Mouse (Mus musculus): ENCODE results near the gene Dop1a. TPM values are rescaled to one million over a fixed set of nuclear protein-coding genes. Genes with fewer than 3 reads are reported as not detected.

Dop1a gene
- polyA plus RNA-seq, 1 experiment, result 2.9 TPM

DNA sequence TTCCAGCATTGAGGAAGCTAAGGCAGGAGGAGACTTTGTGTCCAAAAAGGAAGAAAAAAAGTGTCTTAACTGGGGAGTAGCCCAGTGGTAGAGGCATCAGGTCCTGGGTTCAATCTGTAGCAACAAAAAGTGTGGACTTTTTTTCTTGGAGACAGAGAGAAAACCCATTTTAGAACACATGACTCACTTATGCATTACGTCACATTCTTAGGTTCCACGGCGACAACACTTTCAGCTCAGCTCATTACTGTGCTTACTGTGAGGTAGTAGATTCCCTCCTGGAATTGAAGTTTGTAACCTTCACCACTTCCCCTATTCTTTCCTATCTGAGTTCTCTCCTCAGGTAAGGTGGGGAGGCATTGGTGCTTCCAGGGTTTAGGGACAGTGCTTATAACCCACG, 29.3 kb downstream of the Dop1a start:
- TF ChIP-seq FLI1 (IDR thresholded peaks at IDR 0.05; ENCODE audit: low read length) (no peak), GATA1 (IDR thresholded peaks at IDR 0.05; ENCODE audit: borderline replicate concordance, low read length) (no peak)
- Histone ChIP-seq H3K27me3 (replicated peaks) (no peaks in the 10 kb centered on the region), H3K4me1 (peaks cover 33% of the 10 kb centered on the region), H3K36me3 (replicated peaks; ENCODE audit: low read length) (peaks cover 66% of the 10 kb centered on the region), H3K9me3 (no peaks in the 10 kb centered on the region), H3K4me3 (replicated peaks) (no peak overlapping the region)

DNA sequence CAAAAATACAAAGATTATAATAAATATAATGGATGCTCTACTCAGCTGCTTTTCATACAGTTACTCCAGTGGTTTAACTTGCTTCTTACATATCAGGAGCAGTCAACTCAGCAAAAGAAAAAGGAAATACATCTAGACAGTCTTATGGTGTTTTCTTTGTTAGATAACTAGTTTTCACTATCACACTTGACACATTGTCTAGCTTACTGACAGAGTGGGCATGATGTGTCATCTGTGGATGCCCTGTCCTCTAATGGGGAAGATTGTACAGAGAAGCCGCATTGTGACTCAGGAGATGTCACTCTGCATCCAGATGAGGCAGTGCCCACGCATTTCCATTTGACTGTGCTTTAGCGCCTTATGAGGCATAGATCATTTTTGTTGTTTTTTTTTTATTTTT, 32.1 kb downstream of the Dop1a start:
- Histone ChIP-seq H3K4me1 (peaks cover 30% of the 10 kb centered on the region), H3K27me3 (replicated peaks) (no peaks in the 10 kb centered on the region), H3K36me3 (replicated peaks; ENCODE audit: low read length) (peaks cover 70% of the 10 kb centered on the region), H3K4me3 (replicated peaks) (peak overlapping the region; percentile 69), H3K9me3 (no peaks in the 10 kb centered on the region)
- TF ChIP-seq FLI1 (IDR thresholded peaks at IDR 0.05; ENCODE audit: low read length) (no peak), GATA1 (IDR thresholded peaks at IDR 0.05; ENCODE audit: borderline replicate concordance, low read length) (no peak; the same call in 2 of the 3 replicates)

DNA sequence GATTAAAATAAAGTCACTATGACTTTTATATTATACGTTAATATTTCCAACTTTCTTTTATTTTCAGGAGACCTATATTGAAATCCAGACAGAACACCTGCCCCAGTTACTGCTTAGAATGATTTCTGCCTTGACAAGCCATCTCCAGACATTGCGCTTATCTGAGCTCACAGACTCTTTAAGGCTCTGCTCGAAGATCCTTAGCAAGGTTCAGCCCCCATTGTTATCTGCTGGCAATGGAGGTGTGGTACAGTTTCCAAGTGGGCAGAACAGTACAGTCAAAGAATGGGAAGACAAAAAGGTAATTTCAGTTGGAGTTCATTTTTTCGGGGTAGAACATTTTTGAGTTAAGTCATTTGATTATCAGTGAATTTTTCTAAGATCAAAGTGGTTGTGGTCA, 40.5 kb downstream of the Dop1a start:
- TF ChIP-seq FLI1 (IDR thresholded peaks at IDR 0.05; ENCODE audit: low read length), result no peak
- no peak for TF ChIP-seq GATA1 (IDR thresholded peaks at IDR 0.05; ENCODE audit: borderline replicate concordance, low read length)
- H3K36me3 ChIP-seq (replicated peaks; ENCODE audit: low read length), result peaks cover 83% of the 10 kb centered on the region

DNA sequence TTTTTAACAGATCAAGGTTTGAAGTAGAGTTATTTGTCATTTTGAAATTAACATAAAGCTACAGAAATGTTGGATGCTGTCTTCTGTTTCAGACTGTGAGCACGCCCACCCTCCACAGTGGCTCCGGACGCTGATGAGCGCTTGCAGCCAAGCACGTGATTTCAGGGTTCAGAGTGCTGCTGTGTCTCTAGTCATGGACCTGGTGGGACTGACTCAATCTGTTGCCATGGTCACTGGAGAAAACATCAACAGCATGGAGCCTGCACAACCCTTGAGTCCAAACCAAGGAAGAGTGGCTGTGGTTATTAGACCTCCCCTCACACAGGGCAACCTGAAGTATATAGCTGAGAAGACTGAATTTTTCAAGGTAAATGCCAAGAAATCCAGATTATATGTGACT, 46.8 kb downstream of the Dop1a start:
- no peaks in the 10 kb centered on the region for H3K9me3 ChIP-seq

More for the DNA sequence above, 40.5 kb downstream of the Dop1a start:
- Histone ChIP-seq H3K9me3 (no peaks in the 10 kb centered on the region), H3K27me3 (replicated peaks) (no peaks in the 10 kb centered on the region), H3K4me1 (peaks cover 14% of the 10 kb centered on the region; the same call in 1 of the 2 replicates), H3K4me3 (replicated peaks) (no peak overlapping the region)

DNA sequence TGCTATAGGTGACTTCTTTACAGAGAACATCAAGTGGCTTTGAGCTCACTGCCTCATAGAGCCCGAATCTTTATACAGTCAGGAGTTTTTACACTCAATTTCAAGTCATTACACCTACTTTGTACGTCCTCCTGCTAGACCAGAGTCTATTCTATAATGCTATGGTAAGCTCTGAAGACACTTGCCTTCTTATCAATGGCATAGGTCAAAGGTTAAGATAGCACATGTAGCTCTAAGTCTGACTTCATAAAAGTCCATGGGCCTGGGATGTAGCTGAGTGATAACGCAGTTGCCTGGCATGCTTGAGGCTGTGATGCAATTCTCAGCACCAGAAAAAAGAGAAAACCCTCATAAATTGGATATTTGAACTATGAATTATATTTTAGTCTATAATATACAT, 47.4 kb downstream of the Dop1a start:
- Histone ChIP-seq H3K27me3 (replicated peaks) (no peaks in the 10 kb centered on the region), H3K36me3 (replicated peaks; ENCODE audit: low read length) (peaks cover 94% of the 10 kb centered on the region), H3K9me3 (no peaks in the 10 kb centered on the region)

More for the DNA sequence above, 46.8 kb downstream of the Dop1a start:
- TF ChIP-seq GATA1 (IDR thresholded peaks at IDR 0.05; ENCODE audit: borderline replicate concordance, low read length) (no peak), FLI1 (IDR thresholded peaks at IDR 0.05; ENCODE audit: low read length) (no peak)
- no peak overlapping the region for H3K4me3 ChIP-seq (replicated peaks)
- peaks cover 95% of the 10 kb centered on the region for H3K36me3 ChIP-seq (replicated peaks; ENCODE audit: low read length)
- no peaks in the 10 kb centered on the region for H3K27me3 ChIP-seq (replicated peaks)
- H3K4me1 ChIP-seq, result peaks cover 10% of the 10 kb centered on the region; the same call in 1 of the 2 replicates

DNA sequence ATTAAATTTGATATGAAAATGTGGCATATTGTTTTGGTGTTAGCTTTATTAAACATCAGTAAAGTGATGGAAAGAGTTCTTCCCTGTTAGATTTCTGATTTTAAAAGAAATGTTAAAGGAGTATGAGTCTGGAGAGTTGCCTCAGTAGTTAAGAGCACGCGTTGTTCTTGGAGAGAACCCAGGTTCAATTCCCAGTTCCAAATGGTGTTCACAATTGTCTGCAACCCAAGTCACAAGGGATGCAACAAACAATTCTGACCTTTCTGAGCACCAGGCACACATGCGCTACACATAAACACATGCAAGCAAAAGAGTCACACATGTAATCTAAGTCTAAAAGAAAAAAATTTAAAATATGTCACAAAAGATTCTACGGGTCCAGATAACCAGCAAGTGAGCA, 47.8 kb downstream of the Dop1a start:
- peaks cover 10% of the 10 kb centered on the region; the same call in 1 of the 2 replicates for H3K4me1 ChIP-seq
- H3K4me3 ChIP-seq (replicated peaks), result no peak overlapping the region
- H3K27me3 ChIP-seq (replicated peaks), result no peaks in the 10 kb centered on the region
- no peak for TF ChIP-seq GATA1 (IDR thresholded peaks at IDR 0.05; ENCODE audit: borderline replicate concordance, low read length)
- TF ChIP-seq FLI1 (IDR thresholded peaks at IDR 0.05; ENCODE audit: low read length), result no peak
- no peaks in the 10 kb centered on the region for H3K9me3 ChIP-seq
- peaks cover 97% of the 10 kb centered on the region for H3K36me3 ChIP-seq (replicated peaks; ENCODE audit: low read length)

More for the DNA sequence above, 47.4 kb downstream of the Dop1a start:
- TF ChIP-seq GATA1 (IDR thresholded peaks at IDR 0.05; ENCODE audit: borderline replicate concordance, low read length) (no peak), FLI1 (IDR thresholded peaks at IDR 0.05; ENCODE audit: low read length) (no peak)
- Histone ChIP-seq H3K4me1 (peaks cover 10% of the 10 kb centered on the region; the same call in 1 of the 2 replicates), H3K4me3 (replicated peaks) (no peak overlapping the region)

DNA sequence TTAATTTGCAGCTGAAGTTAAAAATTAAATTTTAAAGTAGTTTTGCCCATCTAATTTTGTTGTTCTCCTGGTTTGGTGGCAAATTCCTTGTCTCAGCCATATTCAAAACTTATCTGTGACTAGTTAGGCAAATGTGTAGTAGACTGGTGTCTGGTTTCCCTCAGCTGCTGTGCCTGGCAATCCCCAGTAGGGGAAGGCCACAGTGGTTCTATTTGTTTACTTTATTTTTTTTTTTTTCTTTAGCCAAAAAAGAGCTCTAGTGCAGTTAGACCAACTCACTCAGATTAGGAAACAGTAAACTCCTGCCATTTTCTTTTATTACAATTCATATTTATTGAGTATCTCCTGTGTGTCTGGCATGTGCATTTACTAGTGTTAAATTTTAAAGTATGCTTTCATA, 55.4 kb downstream of the Dop1a start:
- Histone ChIP-seq H3K4me3 (replicated peaks) (no peak overlapping the region), H3K9me3 (no peaks in the 10 kb centered on the region), H3K36me3 (replicated peaks; ENCODE audit: low read length) (peaks cover 91% of the 10 kb centered on the region), H3K27me3 (replicated peaks) (no peaks in the 10 kb centered on the region), H3K4me1 (no peaks in the 10 kb centered on the region)
- TF ChIP-seq FLI1 (IDR thresholded peaks at IDR 0.05; ENCODE audit: low read length) (no peak), GATA1 (IDR thresholded peaks at IDR 0.05; ENCODE audit: borderline replicate concordance, low read length) (no peak)

DNA sequence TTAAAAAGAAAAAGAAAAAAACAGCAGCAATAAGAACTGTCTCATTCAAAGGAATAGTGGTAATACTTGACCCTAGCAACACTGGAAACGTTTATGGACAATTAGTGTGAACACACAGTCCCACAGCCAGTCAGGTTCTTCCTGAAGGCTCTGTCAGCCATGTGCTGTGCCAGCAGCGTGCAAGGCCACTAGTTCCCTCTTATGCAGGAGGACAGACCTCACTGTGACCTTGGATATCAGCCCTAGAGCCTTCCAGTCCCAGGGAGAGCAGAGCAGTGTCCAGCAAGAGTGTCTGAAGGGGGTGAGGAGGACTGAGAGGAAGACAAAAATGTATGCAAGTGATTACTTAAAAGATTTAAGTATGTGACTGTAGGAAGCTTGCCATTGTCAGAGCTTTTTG, 58.6 kb downstream of the Dop1a start:
- Histone ChIP-seq H3K9me3 (no peaks in the 10 kb centered on the region), H3K36me3 (replicated peaks; ENCODE audit: low read length) (peaks cover 72% of the 10 kb centered on the region), H3K27me3 (replicated peaks) (no peaks in the 10 kb centered on the region), H3K4me3 (replicated peaks) (no peak overlapping the region), H3K4me1 (no peaks in the 10 kb centered on the region)
- TF ChIP-seq GATA1 (IDR thresholded peaks at IDR 0.05; ENCODE audit: borderline replicate concordance, low read length) (no peak), FLI1 (IDR thresholded peaks at IDR 0.05; ENCODE audit: low read length) (no peak)

DNA sequence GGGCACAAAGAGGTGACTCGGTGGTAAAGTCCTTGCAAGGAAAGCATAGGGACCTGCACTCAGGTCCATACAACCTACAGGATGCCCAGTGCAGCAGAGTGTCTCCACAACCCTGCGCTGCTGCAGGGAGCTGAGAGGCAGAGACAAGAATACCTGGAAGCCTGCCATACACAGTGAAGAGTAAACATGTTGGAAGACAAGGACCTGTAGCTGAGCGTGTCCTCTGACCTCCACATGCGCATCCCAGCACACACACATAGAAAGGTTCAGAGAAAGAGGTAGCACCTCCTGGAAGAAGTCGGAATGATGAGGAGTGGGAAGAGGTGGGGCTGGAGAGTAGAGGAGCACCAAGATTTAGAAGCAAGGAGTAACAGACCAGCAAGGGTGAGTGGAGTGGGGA, 67.1 kb downstream of the Dop1a start:
- H3K4me3 ChIP-seq (replicated peaks), result no peak overlapping the region
- no peak for TF ChIP-seq GATA1 (IDR thresholded peaks at IDR 0.05; ENCODE audit: borderline replicate concordance, low read length)
- TF ChIP-seq FLI1 (IDR thresholded peaks at IDR 0.05; ENCODE audit: low read length), result no peak
- no peaks in the 10 kb centered on the region for H3K27me3 ChIP-seq (replicated peaks)
- peaks cover 62% of the 10 kb centered on the region for H3K36me3 ChIP-seq (replicated peaks; ENCODE audit: low read length)
- no peaks in the 10 kb centered on the region for H3K4me1 ChIP-seq
- H3K9me3 ChIP-seq, result no peaks in the 10 kb centered on the region

DNA sequence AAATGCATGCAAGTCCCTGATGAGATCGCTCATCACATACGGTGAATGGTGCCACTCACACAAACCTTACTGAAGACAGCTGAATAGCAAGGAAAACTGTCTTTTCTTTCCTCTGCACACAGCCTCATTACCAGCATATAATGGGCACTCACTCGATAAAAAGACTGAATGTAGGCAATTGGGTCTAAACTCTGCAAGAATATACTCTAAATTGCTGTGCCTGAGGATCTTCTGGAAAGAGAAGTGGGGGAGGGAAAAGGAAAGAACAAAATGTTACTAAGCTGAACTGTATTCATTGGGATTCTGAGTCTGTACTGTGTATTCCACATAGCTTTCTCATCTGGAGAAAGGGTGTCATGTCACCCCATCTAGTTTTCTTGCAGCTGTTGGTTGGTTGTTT, 76.5 kb downstream of the Dop1a start:
- Histone ChIP-seq H3K27me3 (replicated peaks) (no peaks in the 10 kb centered on the region), H3K4me3 (replicated peaks) (no peak overlapping the region), H3K4me1 (peaks cover 11% of the 10 kb centered on the region), H3K9me3 (no peaks in the 10 kb centered on the region), H3K36me3 (replicated peaks; ENCODE audit: low read length) (peaks cover 77% of the 10 kb centered on the region)
- no peak for TF ChIP-seq GATA1 (IDR thresholded peaks at IDR 0.05; ENCODE audit: borderline replicate concordance, low read length)
- no peak for TF ChIP-seq FLI1 (IDR thresholded peaks at IDR 0.05; ENCODE audit: low read length)

DNA sequence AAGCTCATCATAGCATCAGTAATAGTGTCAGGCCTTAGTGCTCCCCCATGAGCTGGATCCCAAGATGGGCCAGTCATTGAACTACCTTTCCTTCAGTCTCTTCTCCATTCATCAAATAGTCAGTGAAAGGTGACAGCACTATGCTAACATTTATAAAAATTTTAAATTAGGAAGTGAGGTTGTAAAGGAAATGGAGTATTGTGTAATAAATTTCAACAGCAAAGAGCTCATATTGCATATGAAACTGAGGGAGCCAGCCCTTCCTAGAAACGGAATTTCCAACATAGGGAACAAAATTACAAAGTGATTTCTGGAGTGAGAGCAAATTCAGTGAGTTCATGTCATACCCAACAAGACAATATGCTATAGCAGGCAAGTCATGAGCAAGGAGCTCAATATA, 77.6 kb downstream of the Dop1a start:
- Histone ChIP-seq H3K27me3 (replicated peaks) (no peaks in the 10 kb centered on the region), H3K4me3 (replicated peaks) (no peak overlapping the region), H3K4me1 (peaks cover 13% of the 10 kb centered on the region), H3K36me3 (replicated peaks; ENCODE audit: low read length) (peaks cover 88% of the 10 kb centered on the region), H3K9me3 (no peaks in the 10 kb centered on the region)
- no peak for TF ChIP-seq GATA1 (IDR thresholded peaks at IDR 0.05; ENCODE audit: borderline replicate concordance, low read length)
- no peak for TF ChIP-seq FLI1 (IDR thresholded peaks at IDR 0.05; ENCODE audit: low read length)

Data from megakaryocyte, embryonic 14.5 days (primary cell).